ENCODE assay signal across 17 mouse cellular contexts in genomic region chr10:127075651-127076050, GRCm38 (mm10). TPM values are rescaled to one million over a fixed set of nuclear protein-coding genes. Genes with fewer than 3 reads are reported as not detected.
A peak's percentile ranks its signal among the peaks of the same experiment; 100 is the strongest.
DNase-seq lines count a peak whose midpoint lies in the region; ATAC-seq and TF ChIP-seq lines count a peak whose summit lies in the region.
"Had no signal": no experiment of that assay in that cellular context is flagged by ENCODE, and none has a peak within 500 bp of the region (broad histone marks: within the 10 kb centered on the region; RNA-seq: fewer than 3 reads in every experiment).

No protein-coding gene starts in this region.

- H3K9me3 ChIP-seq in heart, postnatal 0 days (replicated peaks; ENCODE audit: control insufficient read depth, low read length) = no peaks in the 10 kb centered on the region
- H3K9me3 ChIP-seq: heart, embryonic 10.5 days; kidney, embryonic 15.5 days; neural tube, embryonic 12.5 days had no signal

- H3K4me3 ChIP-seq in heart, postnatal 0 days (ENCODE audit: low read depth, low read length) = peak overlapping the region; percentile 15; the same call in 1 of the 2 replicates
- peak overlapping the region; percentile 28; the same call in 1 of the 2 replicates for H3K4me3 ChIP-seq in brown adipose tissue, adult 24 weeks (ENCODE audit: insufficient read depth, low read depth, low read length)
- H3K4me3 ChIP-seq: heart, embryonic 10.5 days; kidney, embryonic 15.5 days; neural tube, embryonic 12.5 days had no signal

- WGBS in heart, postnatal 0 days = 61% methylated on average over 8 of the region's 8 CpGs

- no peak overlapping the region for H3K9ac ChIP-seq in heart, postnatal 0 days (replicated peaks; ENCODE audit: low read depth, low read length)
- H3K9ac ChIP-seq: kidney, embryonic 15.5 days; neural tube, embryonic 12.5 days had no signal

- H3K27ac ChIP-seq in heart, postnatal 0 days (ENCODE audit: low read depth) = no peak overlapping the region
- H3K27ac ChIP-seq in brown adipose tissue, adult 24 weeks (replicated peaks; ENCODE audit: low read depth, low read length) = no peak overlapping the region
- H3K27ac ChIP-seq: heart, embryonic 10.5 days; kidney, embryonic 15.5 days; neural tube, embryonic 12.5 days had no signal

- TF ChIP-seq CTCF in heart, postnatal 0 days (IDR thresholded peaks at IDR 0.05; ENCODE audit: low read depth) = no peak

- peaks cover 56% of the 10 kb centered on the region for H3K27me3 ChIP-seq in heart, postnatal 0 days (ENCODE audit: control insufficient read depth, insufficient read depth, low read length)

- peak overlapping the region; percentile 28; the same call in 1 of the 2 replicates for H3K4me2 ChIP-seq in heart, postnatal 0 days (ENCODE audit: low read depth, low read length)
- H3K4me2 ChIP-seq: kidney, embryonic 15.5 days; neural tube, embryonic 12.5 days had no signal

- H3K36me3 ChIP-seq in heart, postnatal 0 days (replicated peaks; ENCODE audit: control insufficient read depth, insufficient read depth, low read length) = no peaks in the 10 kb centered on the region
- H3K36me3 ChIP-seq: heart, embryonic 10.5 days; kidney, embryonic 15.5 days; neural tube, embryonic 12.5 days had no signal

- intact Hi-C loops in heart, postnatal 14 days (cut with DNase I) = no loop called here

- no peak for ATAC-seq in heart, postnatal 0 days (ENCODE audit: insufficient read depth, low read depth)
- ATAC-seq in megakaryocyte, adult 5-6 weeks (ENCODE audit: poor library complexity, severe bottlenecking) = peak; percentile 27
- ATAC-seq: forebrain, embryonic 16.5 days; midbrain, embryonic 16.5 days had no signal

- peaks cover 7% of the 10 kb centered on the region; the same call in 1 of the 2 replicates for H3K4me1 ChIP-seq in heart, postnatal 0 days (ENCODE audit: control insufficient read depth, insufficient read depth)
- no peaks in the 10 kb centered on the region; the same call in 1 of the 2 replicates for H3K4me1 ChIP-seq in brown adipose tissue, adult 24 weeks (ENCODE audit: control insufficient read depth, insufficient read depth, insufficient read length, low read length)

- no peak for TF ChIP-seq EP300 in heart, postnatal 0 days (IDR thresholded peaks at IDR 0.05; ENCODE audit: low read depth)

- no peak for DNase-seq in heart, postnatal 0 days (ENCODE audit: low spot score)
- DNase-seq in heart, postnatal 14 days = no peak
- peak; percentile 16 for DNase-seq in A20 (ENCODE audit: low read depth, low spot score)
- DNase-seq in ovary, postnatal 10 days (ENCODE audit: low spot score) = no peak
- no peak for DNase-seq in adipocyte (ENCODE audit: low spot score)
- DNase-seq: adrenal gland, postnatal 10 days; cerebellum, postnatal 10 days; embryo, embryonic 11 days; gastrocnemius, postnatal 10 days had no signal

RNA-seq across cellular contexts. Expression of gene Agap2, which starts 0.6 kb away (rescaled TPM):
- 1.4 and 1.7 TPM in 2 replicates for total RNA-seq in heart, postnatal 0 days (2014; rRNA removed; ENCODE audit: low replicate concordance)
- polyA plus RNA-seq in heart, postnatal 0 days (2015; fragmentation: Nextera tagmentation; extraction: Ambion mirVana) = 0.15 and 0.29 TPM in 2 replicates
- 10 to 100 TPM; 12.2 to 12.3 TPM for total RNA-seq in heart, postnatal 14 days (2021)
- polyA plus RNA-seq in brown adipose tissue, adult 24 weeks (2012; ENCODE audit: insufficient read depth, insufficient read length, missing spikeins) = 0.48 and 1.5 TPM in 2 replicates
- 4.1 and 8.3 TPM in 2 replicates for total RNA-seq in megakaryocyte, adult 5-6 weeks (2015)
- 32.5 and 35.4 TPM in 2 replicates for total RNA-seq in megakaryocyte, adult 5-6 weeks (2017)

RNA-seq across cellular contexts. Expression of gene Tspan31, which starts 5.6 kb away (rescaled TPM):
- total RNA-seq in heart, postnatal 0 days (2014; rRNA removed; ENCODE audit: low replicate concordance) = 104 and 117 TPM in 2 replicates
- polyA plus RNA-seq in heart, postnatal 0 days (2015; fragmentation: Nextera tagmentation; extraction: Ambion mirVana) = 73.5 and 79.9 TPM in 2 replicates
- 10 to 100 TPM; 47.3 to 50.0 TPM for total RNA-seq in heart, postnatal 14 days (2021)
- 56.7 and 71.6 TPM in 2 replicates for polyA plus RNA-seq in brown adipose tissue, adult 24 weeks (2012; ENCODE audit: insufficient read depth, insufficient read length, missing spikeins)
- total RNA-seq in megakaryocyte, adult 5-6 weeks (2015) = 70.0 and 82.5 TPM in 2 replicates
- 61.6 and 62.5 TPM in 2 replicates for total RNA-seq in megakaryocyte, adult 5-6 weeks (2017)

RNA-seq across cellular contexts. Expression of gene Cdk4, which starts 12.3 kb away (rescaled TPM):
- total RNA-seq in heart, postnatal 0 days (2014; rRNA removed; ENCODE audit: low replicate concordance) = 457 and 539 TPM in 2 replicates
- polyA plus RNA-seq in heart, postnatal 0 days (2015; fragmentation: Nextera tagmentation; extraction: Ambion mirVana) = 382 and 392 TPM in 2 replicates
- 100 to 1,000 TPM in 1 of 2 experiments, 10 to 100 TPM in 1; 92.4 to 113 TPM for total RNA-seq in heart, postnatal 14 days (2021)
- polyA plus RNA-seq in brown adipose tissue, adult 24 weeks (2012; ENCODE audit: insufficient read depth, insufficient read length, missing spikeins) = 76.7 and 92.9 TPM in 2 replicates
- total RNA-seq in megakaryocyte, adult 5-6 weeks (2015) = 276 and 285 TPM in 2 replicates
- total RNA-seq in megakaryocyte, adult 5-6 weeks (2017) = 174 and 258 TPM in 2 replicates

RNA-seq across cellular contexts. Expression of gene March9, which starts 15.7 kb away (rescaled TPM):
- total RNA-seq in heart, postnatal 0 days (2014; rRNA removed; ENCODE audit: low replicate concordance) = 0.65 and 1.0 TPM in 2 replicates
- polyA plus RNA-seq in heart, postnatal 0 days (2015; fragmentation: Nextera tagmentation; extraction: Ambion mirVana) = 0.14 TPM in 2 replicates
- 1 to 10 TPM; 1.6 TPM for total RNA-seq in heart, postnatal 14 days (2021)
- 0.63 and 0.79 TPM in 2 replicates for polyA plus RNA-seq in brown adipose tissue, adult 24 weeks (2012; ENCODE audit: insufficient read depth, insufficient read length, missing spikeins)
- total RNA-seq in megakaryocyte, adult 5-6 weeks (2015) = 0.04 TPM in 1 of 2 replicates, not detected in the other
- total RNA-seq in megakaryocyte, adult 5-6 weeks (2017) = 0.22 and 0.37 TPM in 2 replicates

RNA-seq across cellular contexts. Expression of gene Cyp27b1, which starts 27.6 kb away (rescaled TPM):
- total RNA-seq in heart, postnatal 0 days (2014; rRNA removed; ENCODE audit: low replicate concordance) = not detected in 2 replicates
- polyA plus RNA-seq in heart, postnatal 0 days (2015; fragmentation: Nextera tagmentation; extraction: Ambion mirVana) = 0.04 and 0.08 TPM in 2 replicates
- under 1 TPM; 0.27 to 0.50 TPM for total RNA-seq in heart, postnatal 14 days (2021)
- not detected in 2 replicates for polyA plus RNA-seq in brown adipose tissue, adult 24 weeks (2012; ENCODE audit: insufficient read depth, insufficient read length, missing spikeins)
- total RNA-seq in megakaryocyte, adult 5-6 weeks (2015) = not detected in 2 replicates
- not detected in 2 replicates for total RNA-seq in megakaryocyte, adult 5-6 weeks (2017)
- total RNA-seq: liver, adult 2 months had no signal
